Mouse (Mus musculus): ENCODE results near the gene Gja6. TPM values are rescaled to one million over a fixed set of nuclear protein-coding genes. Genes with fewer than 3 reads are reported as not detected.

Gene Gja6
- 0.37 to 0.49 TPM (median 0.44 TPM) in 3 of 4 replicates, not detected in the other for total RNA-seq (2023)

GRCm38 (mm10) chrX:160906952-160907351, at the start of gene Gja6:
Gene Gja6 (minus strand): TSS chrX:160907052.

Other genes starting within 250 kb of the Gja6 start
- not detected in 4 replicates for gene Ppef1, start 171.3 kb downstream of the Gja6 start, total RNA-seq (2023)
- not detected in 4 replicates for gene Rs1, start 139.0 kb downstream of the Gja6 start, total RNA-seq (2023)
- 2.2 to 2.7 TPM (median 2.6 TPM) in 4 replicates for gene Cdkl5, start 87.7 kb upstream of the Gja6 start, total RNA-seq (2023)
- 0.19 TPM in 1 of 4 replicates, not detected in the others for gene Scml2, start 210.1 kb upstream of the Gja6 start, total RNA-seq (2023)

All from B cell, adult 62 days (primary cell).